Mouse (Mus musculus) limb, embryonic 14.5 days (tissue): Measurements from ENCODE around the gene Fbxo34. TPM values are rescaled to one million over a fixed set of nuclear protein-coding genes. Genes with fewer than 3 reads are reported as not detected.

Source experiments
- ATAC-seq: fragments of 200-750 bp; cut with Nextera tagmentation; 2 replicates; pipeline ENCODE4 v1.8.0; 2017; ENCODE audit warnings: low read depth, moderate number of reproducible peaks, moderate TSS enrichment; ENCODE audit not compliant: low FRiP score
- DNase-seq: peaks from one replicate; pipeline ENCODE4 v3.0.0-alpha.2; 2015; ENCODE audit warnings: low spot score
- H3K27ac ChIP-seq: fragments of 300-500 bp; sonication (generic); replicated peaks from 2 replicates; pipeline ENCODE4 v1.5.1; 2014; ENCODE audit warnings: low read depth, mild to moderate bottlenecking, low read length, moderate library complexity, mixed read lengths
- H3K27me3 ChIP-seq: fragments of 300-500 bp; sonication (generic); 2 replicates; pipeline ENCODE4 v1.6.1; 2014; ENCODE audit warnings: low read length, mixed read lengths; ENCODE audit not compliant: control insufficient read depth, insufficient read depth
- H3K36me3 ChIP-seq: fragments of 300-500 bp; sonication (generic); 2 replicates; pipeline ENCODE4 v1.6.1; 2014; ENCODE audit warnings: mild to moderate bottlenecking, low read length, moderate library complexity, mixed read lengths; ENCODE audit not compliant: control insufficient read depth, insufficient read depth
- H3K4me1 ChIP-seq: fragments of 300-500 bp; sonication (generic); 2 replicates; pipeline ENCODE4 v1.6.1; 2014; ENCODE audit warnings: antibody characterized with exemption, low read length, mixed read lengths; ENCODE audit not compliant: control insufficient read depth, insufficient read depth
- H3K4me2 ChIP-seq: fragments of 300-500 bp; sonication (generic); replicated peaks from 2 replicates; pipeline ENCODE4 v1.6.1; 2014; ENCODE audit warnings: low read depth, mild to moderate bottlenecking, low read length, moderate library complexity; ENCODE audit not compliant: severe bottlenecking
- H3K4me3 ChIP-seq: fragments of 300-500 bp; sonication (generic); replicated peaks from 2 replicates; pipeline ENCODE4 v1.5.1; 2014; ENCODE audit warnings: low read length
- H3K9ac ChIP-seq: fragments of 300-500 bp; sonication (generic); 2 replicates; pipeline ENCODE4 v1.6.1; 2014; ENCODE audit warnings: mild to moderate bottlenecking, low read depth, low read length, moderate library complexity; ENCODE audit not compliant: severe bottlenecking
- H3K9me3 ChIP-seq: fragments of 300-500 bp; sonication (generic); 2 replicates; pipeline ENCODE4 v1.6.1; 2016; ENCODE audit warnings: low read length; ENCODE audit not compliant: control insufficient read depth
- POLR2A ChIP-seq: fragments of 200-500 bp; IDR thresholded peaks from 2 replicates; pipeline ENCODE4 v1.8.0; 2012; ENCODE audit warnings: inconsistent platforms, mild to moderate bottlenecking, moderate library complexity, borderline replicate concordance; ENCODE audit not compliant: insufficient read depth, insufficient read length; ENCODE audit errors: extremely low read depth
- WGBS: fragments of 180-500 bp; shearing (Covaris S2); extraction: QIAGEN DNeasy Blood & Tissue Kit; methylation state at CpG from one replicate; pipeline ENCODE4 v1.1.7; 2014; 5-methylcytosine and 5-hydroxymethylcytosine counted together
- polyA plus RNA-seq, 2 experiments: library from polyadenylated mRNA; depleted of rRNA in 1 of 2; stranded (reverse) in 1 of 2; unstranded in 1 of 2; fragments of >200 nt; fragmentation: Nextera tagmentation in 1 of 2; extraction: Ambion mirVana in 1 of 2; gene quantifications; 2 replicates each; pipeline versions ENCODE4 v1.2.1 to v1.2.3; 2012 to 2014

Gene Fbxo34
- polyA plus RNA-seq, 2 experiments = 19.0 to 26.0 TPM

- no peaks in the 10 kb centered on the region for H3K27me3 ChIP-seq
- H3K4me2 ChIP-seq = no peak overlapping the region
- WGBS = 79% methylated on average over 1 of the region's 1 CpGs
- TF ChIP-seq POLR2A = no peak
- ATAC-seq = no peak
- no peak overlapping the region for H3K4me3 ChIP-seq
- H3K36me3 ChIP-seq = no peaks in the 10 kb centered on the region
- no peak for DNase-seq
- no peaks in the 10 kb centered on the region for H3K4me1 ChIP-seq
- H3K27ac ChIP-seq = no peak overlapping the region
- no peak overlapping the region for H3K9ac ChIP-seq
- H3K9me3 ChIP-seq = no peaks in the 10 kb centered on the region
Measured at GRCm38 (mm10) chr14:47483099-47483498, 32.9 kb downstream of the Fbxo34 start.

- Histone ChIP-seq H3K4me2 (no peak overlapping the region), H3K27ac (no peak overlapping the region), H3K27me3 (no peaks in the 10 kb centered on the region), H3K4me3 (no peak overlapping the region), H3K36me3 (no peaks in the 10 kb centered on the region), H3K9ac (no peak overlapping the region), H3K9me3 (no peaks in the 10 kb centered on the region), H3K4me1 (no peaks in the 10 kb centered on the region)
- ATAC-seq (no peak), DNase-seq (no peak)
- no peak for TF ChIP-seq POLR2A
- 40% methylated on average over 7 of the region's 7 CpGs for WGBS
Measured at GRCm38 (mm10) chr14:47488732-47489131, 38.5 kb downstream of the Fbxo34 start.

DNA sequence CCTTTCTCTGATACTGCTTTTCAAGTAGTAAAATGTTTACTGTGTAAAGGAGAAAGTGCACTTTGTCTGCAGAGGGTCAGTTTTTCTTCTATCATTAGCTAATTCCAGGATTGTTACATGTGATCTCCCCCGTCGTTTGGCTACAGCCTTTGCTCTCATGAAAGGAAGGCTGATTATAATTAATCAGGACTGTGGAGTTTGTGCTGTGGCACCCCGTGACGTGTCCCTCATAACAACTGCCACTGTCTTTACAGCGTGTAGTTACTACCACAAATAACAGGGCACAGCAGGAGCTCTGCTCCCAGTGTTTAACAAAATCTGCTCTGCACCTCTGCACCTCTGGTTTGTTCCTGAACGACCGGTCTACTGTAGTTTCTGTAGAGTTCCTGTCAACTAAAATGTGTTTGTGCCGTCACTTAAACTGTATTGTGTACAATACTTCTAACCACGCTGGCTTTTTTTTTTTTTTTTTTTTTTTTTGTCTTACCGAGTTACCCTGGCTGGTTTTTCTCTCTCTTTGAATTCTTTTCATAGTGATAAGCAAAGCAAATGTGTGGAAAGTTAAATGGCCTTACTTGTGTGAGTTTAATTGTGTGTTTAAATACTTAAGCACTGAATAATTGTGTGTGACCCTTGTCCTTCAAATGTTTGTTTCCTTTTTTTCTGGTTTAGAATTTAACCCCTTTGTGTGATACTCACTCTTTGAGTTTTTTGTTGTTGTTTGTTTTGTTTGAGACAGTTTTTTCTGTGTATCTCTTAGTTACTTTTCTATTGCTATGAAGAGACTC lies 39.3 kb downstream of the Fbxo34 start:
- TF ChIP-seq POLR2A = no peak
- Histone ChIP-seq H3K27me3 (no peaks in the 10 kb centered on the region), H3K36me3 (no peaks in the 10 kb centered on the region), H3K9ac (no peak overlapping the region), H3K4me1 (no peaks in the 10 kb centered on the region), H3K9me3 (no peaks in the 10 kb centered on the region), H3K4me2 (no peak overlapping the region), H3K27ac (no peak overlapping the region), H3K4me3 (no peak overlapping the region)
- no peak for DNase-seq
- 22% methylated on average over 10 of the region's 10 CpGs for WGBS
- ATAC-seq = no peak

DNA sequence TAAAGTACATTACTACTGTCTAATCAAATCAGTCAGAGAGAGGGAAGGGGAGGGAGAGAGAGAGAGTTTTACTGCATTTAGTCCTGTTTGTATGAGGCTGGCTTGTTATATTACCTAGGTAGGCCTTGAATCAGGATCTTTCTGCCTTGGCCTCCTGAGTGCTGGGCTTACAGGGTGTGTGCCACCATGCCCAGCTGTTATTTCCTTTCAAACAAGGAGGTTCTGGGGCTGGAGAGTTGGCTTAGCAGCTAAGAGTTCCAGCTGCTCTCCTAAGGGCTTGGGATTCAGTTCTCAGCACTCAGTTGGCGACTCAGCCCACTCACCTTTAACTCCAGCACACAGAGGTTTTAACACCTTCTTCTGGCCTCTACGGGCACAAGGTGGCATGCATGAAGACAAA lies 40.5 kb downstream of the Fbxo34 start:
- ATAC-seq (no peak), DNase-seq (no peak)
- H3K27ac ChIP-seq = no peak overlapping the region
- no peak for TF ChIP-seq POLR2A
- WGBS = 70% methylated on average over 2 of the region's 2 CpGs
- no peaks in the 10 kb centered on the region for H3K36me3 ChIP-seq
- no peak overlapping the region for H3K4me3 ChIP-seq
- H3K27me3 ChIP-seq = no peaks in the 10 kb centered on the region
- no peak overlapping the region for H3K4me2 ChIP-seq
- H3K9me3 ChIP-seq = no peaks in the 10 kb centered on the region
- H3K9ac ChIP-seq = no peak overlapping the region
- H3K4me1 ChIP-seq = no peaks in the 10 kb centered on the region

DNA sequence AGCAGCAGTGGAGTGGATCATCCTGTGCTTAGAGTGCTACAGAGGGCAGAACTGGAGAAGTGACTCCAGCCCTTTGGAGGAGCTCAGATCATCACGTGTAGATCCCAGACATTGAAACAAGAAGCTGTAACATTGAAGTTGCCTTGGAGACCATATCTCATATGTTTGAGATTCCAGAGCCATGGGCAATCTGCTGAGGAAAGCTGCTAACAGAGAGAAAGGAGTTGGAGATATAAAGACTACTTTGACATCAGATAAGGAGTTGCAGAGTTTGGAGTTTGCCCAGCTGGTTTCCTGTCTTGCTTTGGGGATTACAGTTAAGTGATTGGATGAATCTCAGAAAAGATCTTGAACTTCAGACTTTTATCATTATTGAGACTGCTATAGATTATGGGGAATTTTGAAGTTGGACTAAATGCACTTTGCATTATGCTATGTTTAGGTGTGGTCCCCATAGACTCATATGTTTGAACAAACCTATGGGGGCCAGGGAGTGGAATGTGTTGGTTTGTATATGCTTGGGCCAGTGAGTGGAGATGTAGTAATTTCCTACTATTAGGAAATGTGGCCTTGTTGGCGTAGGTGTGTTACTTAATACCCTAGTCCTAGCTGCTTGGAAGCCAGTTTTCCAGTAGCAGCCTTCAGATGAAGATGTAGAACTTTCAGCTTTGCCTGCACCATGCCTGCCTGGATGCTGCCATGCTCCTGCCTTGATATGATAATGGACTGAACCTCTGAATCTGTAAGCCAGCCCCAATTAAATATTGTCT lies 43.6 kb downstream of the Fbxo34 start:
- Histone ChIP-seq H3K27ac (no peak overlapping the region), H3K27me3 (no peaks in the 10 kb centered on the region), H3K9me3 (no peaks in the 10 kb centered on the region), H3K9ac (no peak overlapping the region), H3K4me1 (no peaks in the 10 kb centered on the region), H3K4me3 (no peak overlapping the region), H3K4me2 (no peak overlapping the region), H3K36me3 (no peaks in the 10 kb centered on the region)
- no peak for TF ChIP-seq POLR2A
- no peak for ATAC-seq
- 94% methylated on average over 2 of the region's 2 CpGs for WGBS
- DNase-seq = no peak
